Mouse (Mus musculus) midbrain, embryonic 15.5 days (tissue): ENCODE results near the gene Socs5. TPM values are rescaled to one million over a fixed set of nuclear protein-coding genes. Genes with fewer than 3 reads are reported as not detected.

ENCODE experiments used
- ATAC-seq: fragments of 200-750 bp; cut with Nextera tagmentation; replicated peaks from 2 replicates; pipeline ENCODE4 v1.8.0; 2017; ENCODE audit warnings: moderate TSS enrichment
- H3K27ac ChIP-seq: fragments of 300-500 bp; sonication (generic); 2 replicates; pipeline ENCODE4 v1.5.1; 2015; ENCODE audit warnings: mild to moderate bottlenecking, inconsistent platforms
- H3K27me3 ChIP-seq: fragments of 300-500 bp; sonication (generic); replicated peaks from 2 replicates; pipeline ENCODE4 v1.6.1; 2015; ENCODE audit warnings: inconsistent platforms
- H3K36me3 ChIP-seq: fragments of 300-500 bp; sonication (generic); replicated peaks from 2 replicates; pipeline ENCODE4 v1.6.1; 2015; ENCODE audit warnings: inconsistent platforms
- H3K4me1 ChIP-seq: fragments of 300-500 bp; sonication (generic); 2 replicates; pipeline ENCODE4 v1.6.1; 2015; ENCODE audit warnings: inconsistent platforms
- H3K4me2 ChIP-seq: fragments of 300-500 bp; sonication (generic); 2 replicates; pipeline ENCODE4 v1.6.1; 2015; ENCODE audit warnings: inconsistent platforms, mild to moderate bottlenecking, moderate library complexity
- H3K4me3 ChIP-seq: fragments of 300-500 bp; sonication (generic); 2 replicates; pipeline ENCODE4 v1.5.1; 2015; ENCODE audit warnings: mild to moderate bottlenecking, inconsistent platforms
- H3K9ac ChIP-seq: fragments of 300-500 bp; sonication (generic); 2 replicates; pipeline ENCODE4 v1.6.1; 2015; ENCODE audit warnings: mild to moderate bottlenecking, inconsistent platforms
- H3K9me3 ChIP-seq: fragments of 300-500 bp; sonication (generic); 2 replicates; pipeline ENCODE4 v1.6.1; 2016; ENCODE audit warnings: inconsistent platforms
- WGBS: fragments of 180-500 bp; shearing (Covaris S2); methylation state at CpG from one replicate; pipeline ENCODE4 v1.1.7; 2015; ENCODE audit warnings: mixed read lengths; 5-methylcytosine and 5-hydroxymethylcytosine counted together
- microRNA-seq: library from miRNA; unstranded; fragments of <30 nt; microRNA quantifications from one replicate; pipeline ENCODE4, GENCODE M21; 2016
- polyA plus RNA-seq: library from polyadenylated mRNA; unstranded; fragments of >200 nt; fragmentation: Nextera tagmentation; extraction: Ambion mirVana; gene quantifications from 2 replicates; pipeline ENCODE4 v1.2.1, GENCODE M21; 2015

The Socs5 gene
- polyA plus RNA-seq, 1 experiment from 2014 or later, result 16.2 TPM

DNA sequence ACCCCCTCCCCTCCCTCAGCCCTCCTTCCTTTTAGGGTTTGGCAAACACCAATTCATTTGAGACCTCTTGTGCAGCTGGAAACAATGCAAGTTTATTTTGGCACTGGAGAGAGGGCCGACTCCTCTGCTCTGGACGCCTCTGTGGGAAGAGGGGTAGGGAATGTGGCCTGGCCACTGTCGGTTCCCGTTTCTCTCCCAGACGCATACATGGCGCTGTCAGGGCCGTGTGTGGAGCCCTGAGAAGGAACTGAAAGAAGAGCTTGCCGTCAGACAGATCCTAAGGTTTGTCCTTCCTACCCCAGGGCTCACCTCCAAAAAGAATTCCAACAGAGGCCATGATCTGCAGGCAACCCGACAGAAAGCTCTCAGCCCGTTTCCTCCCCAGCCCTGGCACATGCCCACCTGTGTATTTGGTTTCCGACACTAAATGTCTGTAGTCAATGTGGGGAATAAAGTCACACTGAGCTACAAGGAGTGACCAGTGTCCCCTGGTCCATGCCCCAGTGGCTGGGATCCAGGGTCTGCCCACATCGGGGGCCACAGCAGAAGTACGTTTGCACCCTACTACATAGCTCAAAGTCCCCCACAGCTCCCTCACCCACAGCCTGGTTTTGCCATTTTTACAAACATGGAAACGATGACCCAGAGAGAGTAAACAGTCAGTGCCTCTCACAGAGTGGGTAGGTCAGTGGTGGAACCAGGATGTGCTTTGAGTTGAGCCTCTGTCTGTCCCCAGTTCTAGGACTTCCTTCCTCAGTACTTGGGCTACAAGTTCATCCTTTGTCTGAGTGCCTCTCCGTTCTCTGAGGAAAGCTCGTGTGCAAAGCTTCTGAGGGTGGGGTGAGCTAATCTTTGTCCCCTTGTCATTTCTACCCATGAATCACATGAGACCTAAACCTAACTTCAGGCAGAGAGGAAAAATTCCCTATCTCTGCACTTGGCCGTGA is 68.9 kb downstream of the Socs5 start:
- 0 out of 2 replicates have a peak, but pooled peaks cover 4% of the 10 kb centered on the region for H3K9me3 ChIP-seq
- H3K27ac ChIP-seq, result no peak overlapping the region
- H3K27me3 ChIP-seq, result no peaks in the 10 kb centered on the region
- ATAC-seq, result no peak
- H3K9ac ChIP-seq, result no peak overlapping the region
- H3K4me1 ChIP-seq, result peaks cover 9% of the 10 kb centered on the region; the same call in 1 of the 2 replicates
- WGBS, result 80% methylated on average over 17 of the region's 17 CpGs
- no peaks in the 10 kb centered on the region for H3K36me3 ChIP-seq
- H3K4me3 ChIP-seq, result no peak overlapping the region
- H3K4me2 ChIP-seq, result no peak overlapping the region

DNA sequence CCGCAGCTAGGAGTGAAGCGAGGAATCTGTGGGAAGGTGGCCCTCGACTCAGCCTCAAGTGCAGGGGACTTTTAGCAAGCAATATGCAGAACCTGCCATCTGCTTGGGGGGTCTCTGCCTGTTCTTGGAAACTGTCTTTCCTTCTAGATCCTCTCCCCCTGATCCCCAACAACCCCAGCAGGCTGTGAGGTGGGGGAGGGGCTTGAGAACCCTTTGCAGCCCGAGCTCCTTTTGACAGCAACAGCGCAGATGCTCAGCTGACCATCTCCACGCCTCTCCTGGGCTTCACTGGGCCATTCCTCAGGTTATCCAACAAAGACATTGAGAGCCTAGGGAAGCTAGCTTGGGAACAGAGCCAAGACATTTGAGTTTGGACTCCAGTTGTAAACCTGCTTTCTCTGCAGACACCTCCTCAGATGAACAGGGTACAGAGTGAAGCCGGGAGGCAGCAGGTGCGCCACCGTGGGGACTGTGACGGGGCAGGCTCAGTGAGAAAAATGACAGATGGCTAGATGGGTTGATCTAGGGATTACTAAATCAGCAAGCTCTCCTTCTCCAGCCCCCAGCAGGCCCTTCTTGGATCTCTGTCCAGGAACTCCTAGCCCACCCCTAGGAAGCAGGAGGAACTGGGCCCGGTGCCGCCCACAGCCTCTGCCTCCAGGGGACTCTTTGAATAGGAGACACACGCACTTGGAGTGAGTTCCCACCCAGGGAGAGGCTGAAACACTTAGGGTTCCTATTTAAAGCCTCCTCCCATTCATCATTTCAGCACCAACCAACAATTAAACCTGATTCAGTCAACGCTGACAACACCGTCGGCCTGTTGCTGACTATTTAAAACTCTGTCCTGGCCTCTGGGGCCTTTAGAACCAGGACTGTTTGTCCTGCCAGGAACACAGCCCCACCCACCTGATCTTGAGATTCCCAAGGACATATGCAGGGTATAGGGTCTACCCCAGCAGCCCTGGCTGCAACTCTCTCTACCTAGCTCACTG is 71.4 kb downstream of the Socs5 start:
- H3K4me3 ChIP-seq, result no peak overlapping the region
- ATAC-seq, result 0 out of 2 replicates have a peak, but pooled peaks have one; percentile 37
- H3K4me2 ChIP-seq, result no peak overlapping the region
- 37% methylated on average over 16 of the region's 16 CpGs for WGBS
- no peaks in the 10 kb centered on the region for H3K9me3 ChIP-seq
- H3K27me3 ChIP-seq, result no peaks in the 10 kb centered on the region
- peaks cover 9% of the 10 kb centered on the region; the same call in 1 of the 2 replicates for H3K4me1 ChIP-seq
- H3K9ac ChIP-seq, result no peak overlapping the region
- no peak overlapping the region for H3K27ac ChIP-seq
- H3K36me3 ChIP-seq, result no peaks in the 10 kb centered on the region

GRCm38 (mm10) chr17:87179939-87180550 is 72.6 kb downstream of the Socs5 start:
- H3K4me3 ChIP-seq, result no peak overlapping the region
- ATAC-seq, result no peak
- peaks cover 9% of the 10 kb centered on the region; the same call in 1 of the 2 replicates for H3K4me1 ChIP-seq
- H3K4me2 ChIP-seq, result no peak overlapping the region
- no peaks in the 10 kb centered on the region for H3K9me3 ChIP-seq
- 94% methylated on average over 9 of the region's 9 CpGs for WGBS
- no peaks in the 10 kb centered on the region for H3K27me3 ChIP-seq
- H3K27ac ChIP-seq, result no peak overlapping the region
- H3K9ac ChIP-seq, result no peak overlapping the region
- no peaks in the 10 kb centered on the region for H3K36me3 ChIP-seq

DNA sequence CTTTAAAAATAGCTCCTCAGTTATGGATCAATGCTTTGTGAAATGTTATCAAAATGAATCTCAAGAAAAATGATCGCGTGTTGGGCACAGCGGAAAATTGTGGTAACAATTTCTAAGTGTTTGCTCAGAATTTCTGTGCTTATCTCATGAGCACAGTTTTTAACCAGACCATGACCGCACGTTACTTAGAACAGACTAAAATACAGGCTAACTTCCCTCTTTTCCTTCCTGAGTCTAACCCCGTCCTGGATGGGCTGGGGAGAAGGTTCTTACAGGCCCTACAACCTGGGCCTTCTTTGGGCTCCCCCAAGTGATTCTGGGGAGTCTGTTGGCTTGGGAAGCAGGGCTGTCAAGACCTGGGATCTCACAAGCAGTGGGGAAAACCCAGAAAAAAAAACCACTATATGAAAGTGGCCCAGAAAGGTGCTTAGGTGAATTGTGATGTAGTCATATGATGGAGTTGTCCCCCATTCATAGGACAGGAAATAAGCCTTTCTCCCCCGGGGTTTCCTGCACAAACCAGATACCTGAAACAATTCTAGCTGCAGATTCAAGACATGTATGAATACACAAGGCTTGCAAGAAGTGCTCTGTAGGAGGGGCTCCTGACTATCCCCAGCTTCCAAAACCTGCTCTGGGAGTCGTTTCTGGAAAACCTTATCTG is 74.3 kb downstream of the Socs5 start:
- 88% methylated on average over 8 of the region's 8 CpGs for WGBS

DNA sequence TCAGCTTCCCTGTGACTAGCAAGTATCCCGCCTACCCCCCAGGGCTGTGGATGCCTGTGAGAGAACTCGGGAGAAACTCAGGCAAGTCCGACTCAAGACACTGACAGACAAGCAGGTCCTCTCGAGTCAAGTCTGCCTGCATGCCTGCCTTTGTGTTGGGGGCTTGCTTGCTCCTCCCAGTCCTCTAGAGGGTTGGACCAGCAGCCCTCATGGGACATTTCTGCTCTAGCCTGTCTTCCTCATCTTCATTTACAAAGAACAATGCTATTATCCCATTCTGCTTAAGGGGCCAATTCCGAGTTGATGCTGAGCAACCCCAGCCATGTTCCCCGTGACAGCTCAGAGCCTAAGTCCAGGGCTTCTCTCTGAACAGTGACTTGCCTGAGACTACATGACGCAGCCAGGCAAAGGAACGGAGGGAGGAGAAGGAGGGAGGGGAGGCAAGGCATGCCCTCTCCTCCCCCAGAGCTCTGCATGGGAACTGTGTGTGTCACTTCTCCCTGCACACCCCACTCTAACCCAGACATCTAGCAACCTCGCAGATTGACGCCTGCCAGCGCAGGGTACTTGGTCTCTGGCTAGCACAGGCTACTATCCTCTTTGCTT is 78.1 kb downstream of the Socs5 start:
- H3K4me2 ChIP-seq, result no peak overlapping the region
- H3K36me3 ChIP-seq, result no peaks in the 10 kb centered on the region
- H3K27me3 ChIP-seq, result no peaks in the 10 kb centered on the region
- 20% methylated on average over 11 of the region's 11 CpGs for WGBS
- H3K4me1 ChIP-seq, result no peaks in the 10 kb centered on the region
- no peak overlapping the region for H3K4me3 ChIP-seq
- no peaks in the 10 kb centered on the region for H3K9me3 ChIP-seq
- ATAC-seq, result no peak
- no peak overlapping the region for H3K9ac ChIP-seq
- H3K27ac ChIP-seq, result no peak overlapping the region

More for the DNA sequence above, 74.3 kb downstream of the Socs5 start:
- H3K27me3 ChIP-seq, result no peaks in the 10 kb centered on the region
- H3K9ac ChIP-seq, result no peak overlapping the region
- H3K4me1 ChIP-seq, result peaks cover 9% of the 10 kb centered on the region; the same call in 1 of the 2 replicates
- ATAC-seq, result no peak
- no peak overlapping the region for H3K4me2 ChIP-seq
- no peak overlapping the region for H3K4me3 ChIP-seq
- no peaks in the 10 kb centered on the region for H3K36me3 ChIP-seq
- H3K27ac ChIP-seq, result no peak overlapping the region
- no peaks in the 10 kb centered on the region for H3K9me3 ChIP-seq

- Histone ChIP-seq H3K4me1 (no peaks in the 10 kb centered on the region), H3K4me2 (no peak overlapping the region), H3K36me3 (no peaks in the 10 kb centered on the region), H3K9me3 (no peaks in the 10 kb centered on the region), H3K9ac (no peak overlapping the region), H3K4me3 (no peak overlapping the region), H3K27ac (no peak overlapping the region), H3K27me3 (no peaks in the 10 kb centered on the region)
- ATAC-seq, result no peak
- 62% methylated on average over 17 of the region's 17 CpGs for WGBS
These were observed 79.5 kb downstream of the Socs5 start for GRCm38 (mm10) chr17:87187005-87187404.

Small RNA genes lying within 50 kb of the gene (microRNA-seq; reads per million reads assigned to microRNA genes)
- not detected for gene Gm22346

Other genes starting within 250 kb of the Socs5 start
- not detected in 2 replicates for gene Tmem247, start 190.3 kb upstream of the Socs5 start, polyA plus RNA-seq
- not detected in 2 replicates for gene Atp6v1e2, start 159.8 kb upstream of the Socs5 start, polyA plus RNA-seq
- gene Rhoq, start 144.6 kb upstream of the Socs5 start, polyA plus RNA-seq, result 5.6 and 7.0 TPM in 2 replicates
- 28.1 and 29.0 TPM in 2 replicates for gene Pigf, start 82.3 kb upstream of the Socs5 start, polyA plus RNA-seq
- gene Cript, start 82.1 kb upstream of the Socs5 start, polyA plus RNA-seq, result 194 and 211 TPM in 2 replicates
- 48.4 and 52.2 TPM in 2 replicates for gene Mcfd2, start 158.3 kb downstream of the Socs5 start, polyA plus RNA-seq
- 4.9 TPM in 2 replicates for gene Ttc7, start 175.2 kb downstream of the Socs5 start, polyA plus RNA-seq